Mouse (Mus musculus): ENCODE measurements at regions not wholly inside any gene's neighbourhood (a gene's known extent, or its start where the extent isn't known, plus 50 kb on each side); places are given as distances from the start of the nearest gene placed in this dataset.

GRCm38 (mm10) chr11:25538641-25539258, 671.8 kb downstream of the 5730522E02Rik start:
- H3K4me1 ChIP-seq = no peaks in the 10 kb centered on the region
- no peak overlapping the region for H3K9ac ChIP-seq
- ATAC-seq = no peak
- H3K9me3 ChIP-seq (replicated peaks) = no peaks in the 10 kb centered on the region
- no peaks in the 10 kb centered on the region for H3K27me3 ChIP-seq (replicated peaks)
- no peak overlapping the region for H3K27ac ChIP-seq
- H3K4me2 ChIP-seq = no peak overlapping the region
- no peaks in the 10 kb centered on the region for H3K36me3 ChIP-seq
- H3K4me3 ChIP-seq = no peak overlapping the region
- WGBS (ENCODE audit: insufficient replicate concordance) = 83% methylated on average over 3 of the region's 3 CpGs

DNA sequence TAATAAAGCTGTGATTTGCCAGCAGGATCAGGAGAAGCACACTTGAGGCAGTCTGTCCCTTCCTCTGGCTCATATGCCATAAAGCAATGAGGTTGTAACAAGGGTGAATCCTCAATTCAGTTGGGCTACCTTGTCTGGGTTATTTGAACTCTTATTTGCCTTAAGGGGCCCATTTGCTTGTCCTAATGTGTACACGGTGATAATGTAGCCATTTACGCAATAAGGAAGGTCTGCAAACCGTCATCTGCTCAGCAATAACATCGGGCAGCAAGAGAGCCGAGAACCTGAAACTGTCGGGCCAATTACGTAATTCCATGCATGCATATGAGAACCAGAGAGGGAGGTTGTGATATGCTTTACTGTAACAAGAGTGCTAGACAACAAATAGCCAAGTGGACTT, 674.5 kb downstream of the 5730522E02Rik start:
- H3K4me1 ChIP-seq = no peaks in the 10 kb centered on the region
- H3K4me3 ChIP-seq = no peak overlapping the region
- H3K27ac ChIP-seq = no peak overlapping the region
- H3K27me3 ChIP-seq (replicated peaks) = no peaks in the 10 kb centered on the region
- WGBS (ENCODE audit: insufficient replicate concordance) = 68% methylated on average over 7 of the region's 7 CpGs
- no peak overlapping the region for H3K4me2 ChIP-seq
- H3K9me3 ChIP-seq (replicated peaks) = no peaks in the 10 kb centered on the region
- no peaks in the 10 kb centered on the region for H3K36me3 ChIP-seq
- no peak for ATAC-seq
- H3K9ac ChIP-seq = no peak overlapping the region

GRCm38 (mm10) chr11:25533081-25533480, 677.5 kb downstream of the 5730522E02Rik start:
- Histone ChIP-seq H3K27me3 (replicated peaks) (no peaks in the 10 kb centered on the region), H3K4me3 (no peak overlapping the region), H3K4me2 (no peak overlapping the region), H3K36me3 (no peaks in the 10 kb centered on the region), H3K9ac (no peak overlapping the region), H3K27ac (no peak overlapping the region), H3K9me3 (replicated peaks) (no peaks in the 10 kb centered on the region), H3K4me1 (no peaks in the 10 kb centered on the region)
- 29% methylated on average over 2 of the region's 2 CpGs for WGBS (ENCODE audit: insufficient replicate concordance)
- no peak for ATAC-seq

GRCm38 (mm10) chr11:25531668-25532398, 678.7 kb downstream of the 5730522E02Rik start:
- Histone ChIP-seq H3K9me3 (replicated peaks) (no peaks in the 10 kb centered on the region), H3K4me3 (no peak overlapping the region), H3K9ac (no peak overlapping the region), H3K36me3 (no peaks in the 10 kb centered on the region), H3K4me1 (no peaks in the 10 kb centered on the region), H3K27me3 (replicated peaks) (no peaks in the 10 kb centered on the region), H3K4me2 (no peak overlapping the region), H3K27ac (no peak overlapping the region)
- no peak for ATAC-seq
- 70% methylated on average over 9 of the region's 9 CpGs for WGBS (ENCODE audit: insufficient replicate concordance)

DNA sequence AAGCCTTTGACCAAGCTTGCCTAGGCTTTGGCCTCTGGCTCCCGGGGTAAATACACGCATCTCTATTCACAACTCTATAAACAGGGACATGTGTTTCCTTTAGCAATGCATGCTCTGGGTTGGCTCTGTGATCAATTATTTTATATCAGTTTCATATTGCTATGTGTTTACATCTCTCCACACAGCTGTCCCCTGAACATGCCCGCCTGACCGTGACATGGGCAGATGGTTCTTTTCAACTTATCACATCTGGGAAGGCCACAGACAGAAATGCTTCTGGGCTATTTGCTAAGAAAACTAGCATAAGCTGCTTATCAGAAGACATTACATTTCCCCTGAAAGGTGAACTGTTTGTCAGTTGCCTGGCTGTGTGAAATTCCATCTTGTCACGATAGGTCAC, 682.5 kb downstream of the 5730522E02Rik start:
- no peak for ATAC-seq
- no peaks in the 10 kb centered on the region for H3K9me3 ChIP-seq (replicated peaks)
- H3K4me2 ChIP-seq = no peak overlapping the region
- H3K27ac ChIP-seq = no peak overlapping the region
- no peaks in the 10 kb centered on the region for H3K27me3 ChIP-seq (replicated peaks)
- H3K9ac ChIP-seq = no peak overlapping the region
- no peaks in the 10 kb centered on the region for H3K36me3 ChIP-seq
- no peak overlapping the region for H3K4me3 ChIP-seq
- no peaks in the 10 kb centered on the region for H3K4me1 ChIP-seq
- WGBS (ENCODE audit: insufficient replicate concordance) = 65% methylated on average over 5 of the region's 5 CpGs

DNA sequence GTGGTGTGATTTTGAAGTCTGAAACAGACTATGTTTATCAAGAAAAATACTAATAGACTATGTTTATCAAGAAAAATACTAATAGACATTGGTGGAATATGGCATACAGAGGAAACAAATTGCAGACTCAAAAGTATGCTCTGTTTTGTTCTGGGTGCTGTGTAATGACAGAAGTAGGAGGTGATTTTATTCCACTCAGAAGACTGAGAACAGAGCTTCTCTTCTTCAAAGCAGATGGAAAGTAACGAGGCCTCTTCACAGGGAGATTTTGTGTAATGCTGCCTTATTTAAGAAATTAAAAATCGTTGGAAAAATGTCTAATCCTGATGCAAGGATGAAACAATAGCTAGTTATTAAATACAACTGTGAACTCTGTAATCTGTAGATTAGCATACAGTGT, 691.7 kb downstream of the 5730522E02Rik start:
- 43% methylated on average over 2 of the region's 2 CpGs for WGBS (ENCODE audit: insufficient replicate concordance)
- H3K27me3 ChIP-seq (replicated peaks) = no peaks in the 10 kb centered on the region
- H3K4me3 ChIP-seq = no peak overlapping the region
- no peaks in the 10 kb centered on the region for H3K4me1 ChIP-seq
- no peaks in the 10 kb centered on the region for H3K36me3 ChIP-seq
- H3K4me2 ChIP-seq = no peak overlapping the region
- no peak for ATAC-seq
- H3K27ac ChIP-seq = no peak overlapping the region
- H3K9me3 ChIP-seq (replicated peaks) = no peaks in the 10 kb centered on the region
- H3K9ac ChIP-seq = no peak overlapping the region

DNA sequence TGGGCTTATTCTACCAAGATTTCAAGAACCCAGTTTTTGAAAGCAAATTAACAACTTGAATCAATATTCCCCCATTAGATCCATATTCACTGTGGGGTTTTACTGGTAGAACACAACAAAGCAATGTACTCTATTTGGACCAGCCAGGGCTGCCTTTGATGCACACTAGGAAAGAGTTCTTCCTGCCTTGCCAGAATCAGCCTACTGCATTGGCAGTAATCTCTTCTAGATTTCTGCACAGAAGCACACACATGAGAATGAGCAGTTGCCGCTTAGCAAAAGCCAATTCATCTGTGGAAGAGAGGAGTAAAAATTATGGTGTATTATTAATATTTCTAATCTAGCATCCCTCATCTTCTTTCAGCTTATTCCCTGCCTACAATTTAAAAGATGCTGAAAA, 692.4 kb downstream of the 5730522E02Rik start:
- Histone ChIP-seq H3K4me2 (no peak overlapping the region), H3K9ac (no peak overlapping the region), H3K9me3 (replicated peaks) (no peaks in the 10 kb centered on the region), H3K27ac (no peak overlapping the region), H3K36me3 (no peaks in the 10 kb centered on the region), H3K27me3 (replicated peaks) (no peaks in the 10 kb centered on the region), H3K4me3 (no peak overlapping the region), H3K4me1 (no peaks in the 10 kb centered on the region)
- ATAC-seq = no peak
- 88% methylated on average over 1 of the region's 1 CpGs for WGBS (ENCODE audit: insufficient replicate concordance)

GRCm38 (mm10) chr11:25505500-25505899, 705.1 kb downstream of the 5730522E02Rik start:
- Histone ChIP-seq H3K9ac (no peak overlapping the region), H3K4me3 (no peak overlapping the region), H3K27ac (no peak overlapping the region), H3K4me1 (no peaks in the 10 kb centered on the region), H3K36me3 (no peaks in the 10 kb centered on the region), H3K4me2 (no peak overlapping the region), H3K9me3 (replicated peaks) (no peaks in the 10 kb centered on the region), H3K27me3 (replicated peaks) (no peaks in the 10 kb centered on the region)
- WGBS (ENCODE audit: insufficient replicate concordance) = 62% methylated on average over 3 of the region's 3 CpGs
- ATAC-seq = no peak

GRCm38 (mm10) chr11:25473682-25474365, 736.7 kb downstream of the 5730522E02Rik start:
- no peak for ATAC-seq
- Histone ChIP-seq H3K9ac (no peak overlapping the region), H3K27ac (no peak overlapping the region)

DNA sequence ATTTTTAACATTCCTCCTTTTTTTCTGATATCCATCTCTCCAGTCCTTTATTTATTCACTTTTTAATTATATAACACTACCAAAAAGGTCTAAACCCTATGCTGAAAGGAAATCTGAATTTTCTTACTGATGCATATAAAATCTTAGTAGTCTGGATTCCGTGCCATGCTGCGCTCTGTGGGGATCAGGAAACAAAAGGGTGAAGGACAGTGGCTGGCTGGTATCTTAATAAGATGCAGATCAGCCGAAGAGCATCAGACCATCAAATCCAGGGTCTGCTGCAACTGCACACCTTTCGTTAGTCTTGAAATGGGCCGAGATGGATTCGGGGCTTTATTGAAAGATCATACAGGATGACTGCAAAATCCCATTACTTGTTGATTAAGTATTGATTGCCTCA, 740.7 kb downstream of the 5730522E02Rik start:
- Histone ChIP-seq H3K4me1 (no peaks in the 10 kb centered on the region), H3K9me3 (replicated peaks) (no peaks in the 10 kb centered on the region), H3K9ac (no peak overlapping the region), H3K27ac (no peak overlapping the region), H3K4me2 (no peak overlapping the region), H3K27me3 (replicated peaks) (no peaks in the 10 kb centered on the region), H3K36me3 (no peaks in the 10 kb centered on the region), H3K4me3 (no peak overlapping the region)
- 68% methylated on average over 6 of the region's 6 CpGs for WGBS (ENCODE audit: insufficient replicate concordance)
- ATAC-seq = no peak

More at GRCm38 (mm10) chr11:25473682-25474365, 736.7 kb downstream of the 5730522E02Rik start:
- WGBS (ENCODE audit: insufficient replicate concordance) = 40% methylated on average over 2 of the region's 2 CpGs
- Histone ChIP-seq H3K36me3 (no peaks in the 10 kb centered on the region), H3K4me2 (no peak overlapping the region), H3K4me1 (no peaks in the 10 kb centered on the region), H3K4me3 (no peak overlapping the region), H3K9me3 (replicated peaks) (no peaks in the 10 kb centered on the region), H3K27me3 (replicated peaks) (no peaks in the 10 kb centered on the region)

GRCm38 (mm10) chr11:25437206-25437605, 773.4 kb downstream of the 5730522E02Rik start:
- 48% methylated on average over 1 of the region's 1 CpGs for WGBS (ENCODE audit: insufficient replicate concordance)
- H3K27me3 ChIP-seq (replicated peaks) = no peaks in the 10 kb centered on the region
- ATAC-seq = no peak

GRCm38 (mm10) chr11:25435645-25436044, 774.9 kb downstream of the 5730522E02Rik start:
- H3K4me2 ChIP-seq = no peak overlapping the region
- H3K9me3 ChIP-seq (replicated peaks) = no peaks in the 10 kb centered on the region
- H3K4me1 ChIP-seq = no peaks in the 10 kb centered on the region
- H3K36me3 ChIP-seq = no peaks in the 10 kb centered on the region
- H3K27me3 ChIP-seq (replicated peaks) = no peaks in the 10 kb centered on the region
- no peak overlapping the region for H3K4me3 ChIP-seq
- H3K27ac ChIP-seq = no peak overlapping the region
- WGBS (ENCODE audit: insufficient replicate concordance) = 32% methylated on average over 1 of the region's 1 CpGs
- no peak for ATAC-seq
- no peak overlapping the region for H3K9ac ChIP-seq

More at GRCm38 (mm10) chr11:25437206-25437605, 773.4 kb downstream of the 5730522E02Rik start:
- Histone ChIP-seq H3K4me3 (no peak overlapping the region), H3K36me3 (no peaks in the 10 kb centered on the region), H3K9ac (no peak overlapping the region), H3K9me3 (replicated peaks) (no peaks in the 10 kb centered on the region), H3K27ac (no peak overlapping the region), H3K4me2 (no peak overlapping the region), H3K4me1 (no peaks in the 10 kb centered on the region)
